Mouse (Mus musculus) cerebellum, adult 8-10 months (tissue): ENCODE data around the gene Tmem45b.
"Not testable (repeated sequence)": the region's sequence is repeated elsewhere in the genome, so short reads cannot be mapped to it uniquely, and the experiment has no call there.

ENCODE experiments used
- DNase-seq: peaks from one replicate; pipeline ENCODE4 v3.0.0; 2022

The Tmem45b gene

DNA sequence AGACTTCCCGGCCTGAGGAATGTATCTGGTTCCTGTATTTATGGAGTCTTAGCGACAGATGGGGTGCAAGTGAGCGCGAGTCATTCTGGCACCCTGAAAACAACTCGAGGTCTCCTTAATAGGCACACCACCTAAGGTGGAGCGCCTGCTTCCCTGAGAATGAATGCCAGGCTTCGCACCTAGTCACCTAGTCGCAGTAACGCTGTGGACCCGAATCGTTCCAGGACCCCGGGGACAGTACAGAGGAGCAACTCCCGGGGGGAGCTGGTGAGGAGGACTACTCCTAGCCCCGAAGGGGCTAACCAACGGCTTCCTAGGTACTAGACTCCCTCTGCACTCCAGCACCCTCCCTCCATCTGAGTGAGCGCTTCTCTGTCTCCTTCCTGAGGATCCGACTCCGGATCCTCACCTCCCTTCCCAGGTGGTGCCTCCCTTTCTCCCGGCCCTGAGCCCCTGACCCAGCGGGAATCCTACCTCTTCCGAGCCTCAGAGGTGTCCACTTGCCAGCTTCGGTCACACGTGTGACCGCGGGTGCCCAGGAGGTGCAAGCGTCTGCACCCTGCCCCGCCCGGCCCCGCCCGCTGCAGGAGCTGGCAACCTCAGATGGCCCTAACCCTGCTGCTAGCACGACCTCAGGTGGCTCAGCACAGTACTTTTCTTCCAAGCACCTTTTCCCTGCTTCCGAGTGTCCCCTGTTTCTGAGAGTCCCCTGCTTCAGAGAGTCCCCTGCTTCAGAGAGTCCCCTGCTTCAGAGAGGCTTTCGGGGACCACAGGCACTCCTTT is at the start of gene Tmem45b:
Gene Tmem45b (minus strand): TSS at position 771 of the 783 bp plus-strand sequence.
- no peak for DNase-seq

GRCm38 (mm10) chr9:31508189-31508588 is 43.9 kb upstream of the Tmem45b start:
- no peak for DNase-seq

DNA sequence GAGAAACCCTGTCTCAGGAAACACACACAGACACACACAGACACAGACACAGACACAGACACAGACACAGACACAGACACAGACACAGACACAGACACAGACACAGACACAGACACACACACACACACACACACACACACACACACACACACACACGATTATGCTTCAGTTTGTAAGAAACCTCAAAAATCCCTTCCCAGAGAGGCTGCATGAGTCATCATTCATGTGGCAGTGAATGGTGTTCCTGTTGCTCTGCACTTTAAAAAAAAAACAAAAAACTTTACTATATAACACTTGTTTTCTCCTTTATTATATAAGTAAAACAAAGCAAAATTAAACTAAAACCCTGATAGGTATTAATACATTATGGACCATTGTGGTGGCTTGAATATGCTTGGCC is 37.0 kb upstream of the Tmem45b start:
- DNase-seq, result not testable (repeated sequence)

GRCm38 (mm10) chr9:31463190-31463589 is 1.1 kb downstream of the Tmem45b start:
- DNase-seq, result no peak

- DNase-seq, result no peak
Measured at GRCm38 (mm10) chr9:31454356-31454755, 9.9 kb downstream of the Tmem45b start.

GRCm38 (mm10) chr9:31452166-31452565 is 12.1 kb downstream of the Tmem45b start:
- DNase-seq, result no peak

- no peak for DNase-seq
Measured at GRCm38 (mm10) chr9:31449145-31449772, 15.0 kb downstream of the Tmem45b start.

GRCm38 (mm10) chr9:31444236-31444635 is 20.0 kb downstream of the Tmem45b start:
- no peak for DNase-seq

- DNase-seq, result no peak
Measured at GRCm38 (mm10) chr9:31441487-31441886, 22.8 kb downstream of the Tmem45b start.

DNA sequence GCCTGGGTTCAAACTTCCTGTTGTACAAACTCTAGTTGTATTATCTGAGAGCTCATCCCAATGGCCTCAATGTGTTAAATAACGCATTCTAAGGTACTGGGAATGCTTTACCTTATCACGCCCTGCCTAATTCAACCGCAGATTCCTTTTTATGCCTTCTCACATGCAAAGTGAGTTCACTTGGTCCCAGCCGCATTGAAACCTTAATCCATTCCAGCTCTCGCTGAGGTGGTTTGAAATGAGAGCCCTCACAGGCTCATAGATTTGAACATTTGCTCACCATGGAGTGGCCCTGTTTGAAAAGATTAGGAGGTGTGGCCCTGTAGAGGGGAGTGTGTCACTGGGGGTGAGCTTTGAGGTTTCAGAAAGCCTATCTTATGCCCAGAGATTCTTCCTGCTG is 23.9 kb downstream of the Tmem45b start:
- DNase-seq, result no peak

DNA sequence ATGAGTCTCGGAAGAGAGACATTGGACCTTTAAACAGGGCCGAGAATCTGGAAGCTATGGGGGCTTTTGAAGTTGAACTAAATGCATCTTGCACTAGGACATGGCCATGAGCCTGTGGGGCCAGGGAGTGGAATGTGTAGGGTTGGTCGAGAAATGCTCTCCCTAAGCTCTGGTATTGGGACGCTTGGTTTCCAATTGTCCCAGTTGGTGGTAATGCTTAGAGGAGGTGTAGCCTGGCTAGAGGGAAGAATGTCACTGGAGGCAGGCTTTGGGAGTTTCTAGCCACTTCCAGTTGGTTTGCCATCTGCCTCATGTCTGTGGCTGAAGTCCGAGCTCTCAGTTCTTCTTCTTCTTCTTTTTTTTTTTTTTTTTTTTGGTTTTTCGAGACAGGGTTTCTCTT is 24.9 kb downstream of the Tmem45b start:
- DNase-seq, result no peak

- no peak for DNase-seq
Measured at GRCm38 (mm10) chr9:31438834-31439233, 25.4 kb downstream of the Tmem45b start.

DNA sequence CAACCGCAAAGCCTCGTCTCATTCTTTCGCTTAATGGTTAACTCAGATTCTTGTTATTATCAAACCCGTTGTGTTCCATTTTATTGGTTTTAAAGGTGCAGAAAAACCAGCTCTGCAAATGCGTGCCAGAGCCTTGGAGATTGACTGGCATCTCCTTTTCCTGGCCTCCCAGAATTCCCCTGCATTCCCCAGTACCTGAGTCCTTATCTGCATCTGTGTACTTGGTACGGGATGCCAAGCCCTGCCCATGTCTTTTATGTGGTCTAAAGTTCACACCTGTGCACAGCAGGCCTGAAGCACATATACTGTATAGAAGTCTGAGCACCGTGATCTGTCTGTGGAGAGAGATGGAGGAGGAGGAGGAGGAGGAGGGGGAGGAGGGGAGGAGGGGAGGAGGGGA is 26.4 kb downstream of the Tmem45b start:
- no peak for DNase-seq

- DNase-seq, result no peak
Measured at GRCm38 (mm10) chr9:31435415-31435814, 28.8 kb downstream of the Tmem45b start.

GRCm38 (mm10) chr9:31433431-31433830 is 30.8 kb downstream of the Tmem45b start:
- no peak for DNase-seq

- DNase-seq, result no peak
Measured at GRCm38 (mm10) chr9:31432336-31432975, 31.8 kb downstream of the Tmem45b start.

DNA sequence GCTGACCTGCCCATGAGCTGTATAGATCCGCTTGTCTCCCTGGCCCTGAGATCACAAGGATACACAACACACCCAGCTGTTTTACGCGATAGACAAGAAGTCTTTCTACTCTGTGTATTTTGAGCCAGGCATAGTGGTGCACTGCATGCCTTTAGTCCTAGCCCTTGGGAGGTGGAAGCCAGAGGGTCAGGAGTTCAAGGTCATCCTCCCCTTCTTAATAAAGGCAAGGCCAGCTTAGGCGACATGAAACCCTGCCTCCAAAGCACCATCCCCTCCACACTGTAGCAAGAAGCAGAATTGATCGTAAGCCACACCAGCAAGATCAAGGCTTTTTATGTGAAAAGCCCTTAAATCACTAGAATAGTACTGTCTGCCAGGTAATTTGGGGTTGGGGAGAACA is 32.5 kb downstream of the Tmem45b start:
- no peak for DNase-seq

DNA sequence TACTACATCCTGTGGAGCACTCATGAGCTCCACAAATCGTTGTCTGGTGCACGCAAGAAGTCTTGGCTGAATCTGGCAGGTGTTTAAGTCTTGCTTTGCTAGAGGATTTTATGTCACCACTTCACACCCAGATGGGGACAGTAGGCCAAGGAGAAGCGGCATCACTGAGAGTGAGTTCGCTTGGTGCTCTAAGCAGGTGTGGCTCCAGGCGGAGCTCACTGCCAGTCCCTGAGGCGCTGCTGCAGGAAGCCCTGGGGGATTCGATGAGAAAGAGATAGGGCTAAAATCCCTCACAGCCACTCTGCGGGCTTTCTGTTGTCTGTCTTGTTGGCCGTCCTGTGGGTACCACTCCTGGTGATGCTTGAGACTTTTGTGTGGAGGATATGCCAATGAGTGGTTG is 34.3 kb downstream of the Tmem45b start:
- no peak for DNase-seq

DNA sequence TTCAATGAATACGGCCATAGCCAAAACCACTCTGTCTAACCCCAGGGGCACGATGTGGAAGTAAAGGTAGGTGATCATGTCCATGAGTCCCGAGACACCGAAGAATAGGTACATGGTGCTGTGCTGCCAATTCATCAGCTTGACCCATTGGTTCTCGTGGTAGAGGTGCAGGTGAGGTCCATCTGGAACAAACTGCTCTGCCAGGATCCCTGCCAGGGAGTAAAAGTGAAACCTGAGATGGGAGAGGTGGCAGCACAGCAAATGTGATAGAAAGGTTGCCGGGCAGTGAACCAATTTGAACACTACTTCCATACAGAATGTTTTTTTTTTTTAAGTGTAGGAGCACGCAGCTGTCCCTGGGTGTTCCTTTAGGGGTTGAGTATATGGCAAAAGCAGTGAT is 35.3 kb downstream of the Tmem45b start:
- DNase-seq, result no peak

DNA sequence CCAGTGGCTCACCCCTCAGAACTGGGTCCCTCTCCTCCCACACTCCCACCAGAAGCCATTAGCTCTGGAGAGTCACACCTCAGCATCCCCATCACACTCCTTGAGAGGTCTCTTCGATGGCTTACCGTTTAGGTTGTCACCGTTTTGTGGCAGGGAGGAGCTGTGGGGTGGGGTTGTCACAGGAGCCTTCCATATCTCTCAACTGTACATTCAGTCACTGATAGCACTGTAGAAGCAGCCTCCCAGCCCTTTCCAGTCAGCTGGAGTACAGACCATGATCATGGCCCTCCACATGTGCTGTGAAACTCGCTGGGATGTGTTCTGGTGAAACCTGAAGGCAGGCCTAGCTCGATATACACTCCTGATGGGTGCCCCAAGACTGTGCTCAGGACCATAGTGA is 42.1 kb downstream of the Tmem45b start:
- no peak for DNase-seq

GRCm38 (mm10) chr9:31418821-31419220 is 45.4 kb downstream of the Tmem45b start:
- DNase-seq, result no peak

DNA sequence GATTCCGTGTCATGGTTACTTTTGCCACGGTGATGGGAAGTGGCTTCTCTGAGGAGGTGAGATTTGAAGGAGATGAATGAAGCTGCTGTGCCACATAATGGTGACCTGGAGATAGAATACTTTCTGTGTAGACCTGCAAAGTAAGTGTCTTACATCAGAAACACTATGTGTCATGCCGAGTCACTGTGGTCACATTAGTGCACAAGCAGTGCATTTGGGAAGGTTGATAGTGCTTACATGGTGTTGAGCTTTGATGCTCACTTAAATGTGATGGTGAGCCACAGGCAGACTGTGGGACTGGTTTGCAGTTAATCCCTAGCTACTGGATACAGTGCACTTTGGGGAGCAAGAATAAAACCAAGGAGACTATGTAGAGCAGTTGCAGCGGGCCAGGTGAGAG is 52.1 kb downstream of the Tmem45b start:
- DNase-seq, result no peak

- DNase-seq, result no peak
Measured at GRCm38 (mm10) chr9:31405217-31405616, 59.0 kb downstream of the Tmem45b start.

GRCm38 (mm10) chr9:31404311-31404710 is 60.0 kb downstream of the Tmem45b start:
- DNase-seq, result no peak
